Mouse (Mus musculus): ENCODE measurements around the gene Prpf38a.

Prpf38a gene

DNA sequence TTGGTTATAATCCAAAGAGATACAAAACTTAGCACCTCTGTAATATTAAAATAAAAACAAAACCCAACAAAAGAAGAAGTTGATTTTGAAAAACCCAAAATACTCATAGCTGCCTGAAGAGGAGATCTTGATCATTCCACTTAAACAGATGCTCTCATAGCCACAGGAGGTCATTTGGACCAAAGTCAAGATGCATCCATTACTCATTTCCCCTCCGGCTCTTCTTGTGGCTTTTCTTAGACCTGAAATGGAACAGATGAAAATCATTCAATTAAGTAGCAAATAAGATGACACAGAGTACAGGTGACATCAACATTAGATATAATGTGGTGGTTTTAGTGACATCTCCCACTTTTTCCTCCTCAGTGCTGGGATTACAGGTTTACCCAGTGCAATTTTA, 14.1 kb downstream of the Prpf38a start:
- ChIA-PET CTCF (no interaction called here), POLR2A (interaction anchor here in 2 of 4 experiments (0.6 to 5.3 kb wide), 3 partner anchors 9 to 15 kb away, joined by 4 to 25 read pairs (median 9); partner anchors contain the start of genes Orc1 (in 2 of the 2) and Prpf38a (in 2 of the 2))

- POLR2A ChIA-PET: interaction anchor here in 2 of 4 experiments (0.6 to 1.5 kb wide), 6 partner anchors 10 to 40 kb away, joined by 3 read pairs; no protein-coding TSS in a partner anchor
- CTCF ChIA-PET: interaction anchor here in 1 of 4 experiments (0.6 kb wide), 2 partner anchors 28 to 206 kb away, joined by 3 to 4 read pairs; no protein-coding TSS in a partner anchor
These were observed 39.4 kb downstream of the Prpf38a start for GRCm38 (mm10) chr4:108539701-108540100.

Measured in embryonic stem cell, embryonic (primary cell).